Mouse (Mus musculus): ENCODE measurements around the gene Egln2.

The Egln2 gene

GRCm38 (mm10) chr7:27177942-27178323 is 11.3 kb upstream of the Egln2 start:
- no peak for DNase-seq (ENCODE audit: low spot score in 2 of 2)

GRCm38 (mm10) chr7:27174896-27175295 is 8.3 kb upstream of the Egln2 start:
- no peak for DNase-seq (ENCODE audit: low spot score in 2 of 2)

GRCm38 (mm10) chr7:27174496-27174895 is 7.9 kb upstream of the Egln2 start:
- DNase-seq (ENCODE audit: low spot score in 2 of 2), result no peak

- DNase-seq (ENCODE audit: low spot score in 2 of 2), result no peak
Measured at GRCm38 (mm10) chr7:27170981-27171380, 4.4 kb upstream of the Egln2 start.

GRCm38 (mm10) chr7:27168371-27168770 is 1.8 kb upstream of the Egln2 start:
- no peak for DNase-seq (ENCODE audit: low spot score in 2 of 2)

- DNase-seq (ENCODE audit: low spot score in 2 of 2), result no peak
Measured at GRCm38 (mm10) chr7:27167475-27168094, 983 bp upstream of the Egln2 start.

GRCm38 (mm10) chr7:27166229-27166613 is 381 bp downstream of the Egln2 start:
- peak; percentile 77 to 80 for DNase-seq (ENCODE audit: low spot score in 2 of 2)

- no peak for DNase-seq (ENCODE audit: low spot score in 2 of 2)
Measured at GRCm38 (mm10) chr7:27165696-27166095, 906 bp downstream of the Egln2 start.

GRCm38 (mm10) chr7:27165007-27165655 is 1.5 kb downstream of the Egln2 start:
- DNase-seq (ENCODE audit: low spot score in 2 of 2), result no peak

GRCm38 (mm10) chr7:27164112-27164947 is 2.3 kb downstream of the Egln2 start:
- DNase-seq (ENCODE audit: low spot score in 2 of 2), result no peak

GRCm38 (mm10) chr7:27163450-27163805 is 3.2 kb downstream of the Egln2 start:
- DNase-seq (ENCODE audit: low spot score in 2 of 2), result no peak

GRCm38 (mm10) chr7:27162780-27163449 is 3.7 kb downstream of the Egln2 start:
- no peak for DNase-seq (ENCODE audit: low spot score in 2 of 2)

- DNase-seq (ENCODE audit: low spot score in 2 of 2), result no peak
Measured at GRCm38 (mm10) chr7:27161744-27162143, 4.9 kb downstream of the Egln2 start.

GRCm38 (mm10) chr7:27160921-27161320 is 5.7 kb downstream of the Egln2 start:
- no peak for DNase-seq (ENCODE audit: low spot score in 2 of 2)

GRCm38 (mm10) chr7:27159882-27160281 is 6.7 kb downstream of the Egln2 start:
- DNase-seq (ENCODE audit: low spot score in 2 of 2), result peak; percentile 72 to 74

- no peak for DNase-seq (ENCODE audit: low spot score in 2 of 2)
Measured at GRCm38 (mm10) chr7:27159256-27159655, 7.3 kb downstream of the Egln2 start.

GRCm38 (mm10) chr7:27158171-27158570 is 8.4 kb downstream of the Egln2 start:
- no peak for DNase-seq (ENCODE audit: low spot score in 2 of 2)

GRCm38 (mm10) chr7:27156005-27156404 is 10.6 kb downstream of the Egln2 start:
- no peak for DNase-seq (ENCODE audit: low spot score in 2 of 2)

GRCm38 (mm10) chr7:27153205-27153764 is 13.3 kb downstream of the Egln2 start, which contains the start of gene Cyp2t4:
Cyp2t4 (plus strand) TSS chr7:27153714.
- DNase-seq (ENCODE audit: low spot score in 2 of 2), result no peak

GRCm38 (mm10) chr7:27136410-27136996 is 30.1 kb downstream of the Egln2 start:
- no peak for DNase-seq (ENCODE audit: low spot score in 2 of 2)

- no peak for DNase-seq (ENCODE audit: low spot score in 2 of 2)
Measured at GRCm38 (mm10) chr7:27133757-27134156, 32.8 kb downstream of the Egln2 start.

Measured in urinary bladder, adult 18-20 months (tissue).